26 mouse cellular contexts compared by ENCODE assay signal in genomic region chrX:139357639-139358260, GRCm38 (mm10). TPM values are rescaled to one million over a fixed set of nuclear protein-coding genes. Genes with fewer than 3 reads are reported as not detected.
DNase-seq lines count a peak whose midpoint lies in the region; ATAC-seq and TF ChIP-seq lines count a peak whose summit lies in the region.
"Had no signal": no experiment of that assay in that cellular context is flagged by ENCODE, and none has a peak within 500 bp of the region (broad histone marks: within the 10 kb centered on the region; RNA-seq: fewer than 3 reads in every experiment).

No protein-coding gene starts in this region.

- H3K4me3 ChIP-seq in kidney, embryonic 15.5 days (replicated peaks): no peak overlapping the region
- H3K4me3 ChIP-seq in lung, embryonic 14.5 days (ENCODE audit: low read depth, low read length): no peak overlapping the region
- H3K4me3 ChIP-seq in midbrain, embryonic 10.5 days: no peak overlapping the region
- no peak overlapping the region for H3K4me3 ChIP-seq in forebrain, embryonic 16.5 days (replicated peaks; ENCODE audit: low read length)
- H3K4me3 ChIP-seq: forebrain, embryonic 15.5 days; heart, adult 2 months; heart, embryonic 13.5 days; hindbrain, embryonic 12.5 days; layer of hippocampus, adult 2 months; limb, embryonic 10.5 days; liver, embryonic 15.5 days; midbrain, embryonic 13.5 days had no signal

- H3K9me3 ChIP-seq in kidney, embryonic 15.5 days (replicated peaks): no peaks in the 10 kb centered on the region
- H3K9me3 ChIP-seq in lung, embryonic 14.5 days (ENCODE audit: low read depth, low read length): no peaks in the 10 kb centered on the region
- H3K9me3 ChIP-seq in midbrain, embryonic 10.5 days (replicated peaks): no peaks in the 10 kb centered on the region
- H3K9me3 ChIP-seq in forebrain, embryonic 16.5 days (ENCODE audit: control insufficient read depth, low read length): no peaks in the 10 kb centered on the region
- H3K9me3 ChIP-seq: forebrain, embryonic 15.5 days; heart, embryonic 13.5 days; hindbrain, embryonic 12.5 days; limb, embryonic 10.5 days; liver, embryonic 15.5 days; midbrain, embryonic 13.5 days had no signal

- H3K4me1 ChIP-seq in kidney, embryonic 15.5 days: no peaks in the 10 kb centered on the region
- H3K4me1 ChIP-seq in lung, embryonic 14.5 days (ENCODE audit: insufficient read depth): no peaks in the 10 kb centered on the region
- no peaks in the 10 kb centered on the region for H3K4me1 ChIP-seq in midbrain, embryonic 10.5 days
- H3K4me1 ChIP-seq in forebrain, embryonic 16.5 days (replicated peaks; ENCODE audit: control insufficient read depth, insufficient read depth, low read length): no peaks in the 10 kb centered on the region
- H3K4me1 ChIP-seq: forebrain, embryonic 15.5 days; hindbrain, embryonic 12.5 days; limb, embryonic 10.5 days; liver, embryonic 15.5 days; midbrain, embryonic 13.5 days had no signal

- 46% methylated on average over 7 of the region's 7 CpGs for WGBS in kidney, embryonic 15.5 days
- 51% methylated on average over 7 of the region's 7 CpGs for WGBS in lung, embryonic 14.5 days
- WGBS in midbrain, embryonic 10.5 days: 60% methylated on average over 7 of the region's 7 CpGs
- WGBS in forebrain, embryonic 16.5 days: 63% methylated on average over 7 of the region's 7 CpGs

- peak; percentile 17 to 44 for DNase-seq in lung, adult 18-20 months
- DNase-seq in lung, postnatal 14 days: no peak
- peak; percentile 30 for DNase-seq in lung, embryonic 14.5 days
- DNase-seq in lung, postnatal 36 days: peak; percentile 35
- DNase-seq in right cerebral cortex, postnatal 36 days (ENCODE audit: low spot score in 2 of 2): no peak
- DNase-seq in midbrain, embryonic 10.5 days (ENCODE audit: low spot score): no peak
- DNase-seq: adrenal gland, adult 2 months; B cell, adult 2 months; cerebellum, adult 2 months; cerebellum, postnatal 36 days; gastrocnemius, postnatal 25 days; heart, adult 2 months; heart, postnatal 14 days; liver had no signal

- H3K9ac ChIP-seq in kidney, embryonic 15.5 days: no peak overlapping the region
- no peak overlapping the region for H3K9ac ChIP-seq in lung, embryonic 14.5 days
- H3K9ac ChIP-seq in forebrain, embryonic 16.5 days (replicated peaks; ENCODE audit: low read depth, low read length): no peak overlapping the region
- H3K9ac ChIP-seq: forebrain, embryonic 15.5 days; heart, embryonic 13.5 days; hindbrain, embryonic 12.5 days; liver, embryonic 15.5 days; midbrain, embryonic 13.5 days had no signal

- peaks cover 32% of the 10 kb centered on the region for H3K27me3 ChIP-seq in kidney, embryonic 15.5 days
- no peaks in the 10 kb centered on the region for H3K27me3 ChIP-seq in lung, embryonic 14.5 days (ENCODE audit: insufficient read depth, low read length)
- H3K27me3 ChIP-seq in midbrain, embryonic 10.5 days (ENCODE audit: low read depth, poor library complexity, severe bottlenecking): peaks cover 44% of the 10 kb centered on the region
- no peaks in the 10 kb centered on the region for H3K27me3 ChIP-seq in forebrain, embryonic 16.5 days (replicated peaks; ENCODE audit: control insufficient read depth, insufficient read depth, low read length)
- H3K27me3 ChIP-seq: CH12.LX; forebrain, embryonic 15.5 days; liver, embryonic 15.5 days; midbrain, embryonic 13.5 days had no signal

- no peak for TF ChIP-seq CTCF in lung, embryonic 14.5 days (IDR thresholded peaks at IDR 0.05; ENCODE audit: low read depth)

- no peak for ATAC-seq in kidney, embryonic 15.5 days (replicated peaks; ENCODE audit: low FRiP score)
- ATAC-seq in lung, embryonic 14.5 days (ENCODE audit: insufficient read depth): peak; percentile 76
- no peak for ATAC-seq in forebrain, embryonic 16.5 days
- ATAC-seq: forebrain, embryonic 15.5 days; midbrain, embryonic 13.5 days had no signal

- no peaks in the 10 kb centered on the region for H3K36me3 ChIP-seq in kidney, embryonic 15.5 days
- no peaks in the 10 kb centered on the region for H3K36me3 ChIP-seq in lung, embryonic 14.5 days (ENCODE audit: insufficient read depth)
- no peaks in the 10 kb centered on the region for H3K36me3 ChIP-seq in midbrain, embryonic 10.5 days
- no peaks in the 10 kb centered on the region for H3K36me3 ChIP-seq in forebrain, embryonic 16.5 days (ENCODE audit: control insufficient read depth, insufficient read depth)
- H3K36me3 ChIP-seq: forebrain, embryonic 15.5 days; heart, embryonic 13.5 days; hindbrain, embryonic 12.5 days; limb, embryonic 10.5 days; liver, embryonic 15.5 days; midbrain, embryonic 13.5 days had no signal

- H3K27ac ChIP-seq in kidney, embryonic 15.5 days: 0 out of 2 replicates have a peak overlapping the region, but pooled peaks have one; percentile 22
- H3K27ac ChIP-seq in lung, embryonic 14.5 days (ENCODE audit: low read depth): peak overlapping the region; percentile 65
- H3K27ac ChIP-seq in midbrain, embryonic 10.5 days (replicated peaks): no peak overlapping the region
- H3K27ac ChIP-seq in forebrain, embryonic 16.5 days (ENCODE audit: low read length): no peak overlapping the region
- H3K27ac ChIP-seq: forebrain, embryonic 15.5 days; heart, adult 2 months; heart, embryonic 13.5 days; hindbrain, embryonic 12.5 days; layer of hippocampus, adult 2 months; limb, embryonic 10.5 days; liver, embryonic 15.5 days; midbrain, embryonic 13.5 days had no signal

- no peak overlapping the region for H3K4me2 ChIP-seq in kidney, embryonic 15.5 days
- peak overlapping the region; percentile 36; the same call in 1 of the 2 replicates for H3K4me2 ChIP-seq in lung, embryonic 14.5 days
- no peak overlapping the region for H3K4me2 ChIP-seq in forebrain, embryonic 16.5 days (ENCODE audit: low read length)
- H3K4me2 ChIP-seq: forebrain, embryonic 15.5 days; heart, embryonic 13.5 days; hindbrain, embryonic 12.5 days; liver, embryonic 15.5 days; midbrain, embryonic 13.5 days had no signal

RNA-seq across cellular contexts. Expression of gene Trap1a, which starts 24.3 kb away (rescaled TPM):
- 0.13 TPM in 1 of 2 replicates, not detected in the other for polyA plus RNA-seq in kidney, embryonic 15.5 days (2015; fragmentation: Nextera tagmentation; extraction: Ambion mirVana)
- not detected in 2 replicates for polyA plus RNA-seq in lung, embryonic 14.5 days (2014; fragmentation: Nextera tagmentation; extraction: Ambion mirVana)
- not detected in 2 replicates for polyA plus RNA-seq in midbrain, embryonic 10.5 days (2016; fragmentation: Nextera tagmentation; extraction: Ambion mirVana)
- polyA plus RNA-seq in forebrain, embryonic 16.5 days (2015; fragmentation: Nextera tagmentation; extraction: Ambion mirVana): not detected in 2 replicates
- polyA plus RNA-seq: adrenal gland, adult 2 months; forebrain, embryonic 15.5 days; heart, adult 2 months; hindbrain, embryonic 12.5 days; limb, embryonic 10.5 days; liver, embryonic 15.5 days; midbrain, embryonic 13.5 days; thymus, postnatal 0 days; urinary bladder, adult 2 months had no signal

Comparison
In these comparisons a context has a peak if more than half of its experiments do, and no peak if none do; other contexts are left out.
1. DNase-seq: peak in lung, adult 18-20 months (2 of 2), lung, embryonic 14.5 days (single experiment) and lung, postnatal 36 days (single experiment); none in lung, postnatal 14 days (single experiment), right cerebral cortex, postnatal 36 days (0 of 2) and midbrain, embryonic 10.5 days (single experiment).
2. H3K27ac ChIP-seq: peak in kidney, embryonic 15.5 days (single experiment) and lung, embryonic 14.5 days (single experiment); none in midbrain, embryonic 10.5 days (single experiment) and forebrain, embryonic 16.5 days (single experiment).